Mouse (Mus musculus): Measurements from ENCODE around the gene Hoxb8. TPM values are rescaled to one million over a fixed set of nuclear protein-coding genes. Genes with fewer than 3 reads are reported as not detected.
A peak's percentile ranks its signal among the peaks of the same experiment; 100 is the strongest.

The Hoxb8 gene
- polyA plus RNA-seq, 1 experiment from 2014 or later: 15.1 TPM

- H3K27me3 ChIP-seq (replicated peaks; ENCODE audit: control insufficient read depth, insufficient read depth, low read length): peaks cover 52% of the 10 kb centered on the region
- no peaks in the 10 kb centered on the region for H3K36me3 ChIP-seq (ENCODE audit: control insufficient read depth, insufficient read depth, low read length)
- peak overlapping the region; percentile 35 for H3K4me3 ChIP-seq (ENCODE audit: low read length)
- WGBS: 2% methylated on average over 30 of the region's 30 CpGs
- H3K9me3 ChIP-seq (ENCODE audit: control insufficient read depth, low read length): no peaks in the 10 kb centered on the region
- no peaks in the 10 kb centered on the region for H3K4me1 ChIP-seq (ENCODE audit: control insufficient read depth, insufficient read depth, low read depth, low read length)
- H3K27ac ChIP-seq (ENCODE audit: low read depth, low read length): peak overlapping the region; percentile 18; the same call in 1 of the 2 replicates
- ATAC-seq: no peak
- peak overlapping the region; percentile 28; the same call in 1 of the 2 replicates for H3K4me2 ChIP-seq (ENCODE audit: low read length)
- H3K9ac ChIP-seq (ENCODE audit: low read depth, low read length): peak overlapping the region; percentile 35; the same call in 1 of the 2 replicates
These were observed 13.6 kb downstream of the Hoxb8 start for GRCm38 (mm10) chr11:96295092-96295835.

GRCm38 (mm10) chr11:96296997-96297396 lies 15.3 kb downstream of the Hoxb8 start:
- H3K4me2 ChIP-seq (ENCODE audit: low read length): peak overlapping the region; percentile 34
- peak overlapping the region; percentile 47; the same call in 1 of the 2 replicates for H3K9ac ChIP-seq (ENCODE audit: low read depth, low read length)
- WGBS: 8% methylated on average over 2 of the region's 2 CpGs
- H3K27me3 ChIP-seq (replicated peaks; ENCODE audit: control insufficient read depth, insufficient read depth, low read length): peaks cover 51% of the 10 kb centered on the region
- peak overlapping the region; percentile 57; the same call in 1 of the 2 replicates for H3K27ac ChIP-seq (ENCODE audit: low read depth, low read length)
- no peaks in the 10 kb centered on the region for H3K9me3 ChIP-seq (ENCODE audit: control insufficient read depth, low read length)
- H3K4me1 ChIP-seq (ENCODE audit: control insufficient read depth, insufficient read depth, low read depth, low read length): no peaks in the 10 kb centered on the region
- peak overlapping the region; percentile 35 for H3K4me3 ChIP-seq (ENCODE audit: low read length)
- ATAC-seq: no peak
- no peaks in the 10 kb centered on the region for H3K36me3 ChIP-seq (ENCODE audit: control insufficient read depth, insufficient read depth, low read length)

DNA sequence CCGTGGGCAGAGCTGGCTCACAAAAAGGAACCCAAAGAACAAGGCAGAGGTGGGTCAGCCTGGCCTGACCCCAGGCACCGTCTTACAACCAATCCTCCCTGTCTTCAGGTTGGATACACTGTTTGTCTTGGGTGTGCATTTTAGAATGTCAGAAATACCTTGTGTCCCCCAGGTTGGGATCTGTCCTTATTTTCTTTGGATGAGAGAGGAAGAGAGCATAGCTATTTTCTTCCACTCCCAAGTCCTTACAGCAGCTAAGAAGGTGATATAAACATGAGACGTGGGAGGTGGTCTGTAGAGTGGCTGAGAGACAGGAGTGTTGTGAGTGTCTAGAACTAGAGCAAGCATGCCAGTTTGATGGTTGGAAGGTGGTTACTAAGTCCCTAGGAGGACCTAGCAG lies 15.7 kb downstream of the Hoxb8 start:
- WGBS: 4% methylated on average over 3 of the region's 3 CpGs
- peak overlapping the region; percentile 34 for H3K4me2 ChIP-seq (ENCODE audit: low read length)
- H3K4me1 ChIP-seq (ENCODE audit: control insufficient read depth, insufficient read depth, low read depth, low read length): no peaks in the 10 kb centered on the region
- no peaks in the 10 kb centered on the region for H3K9me3 ChIP-seq (ENCODE audit: control insufficient read depth, low read length)
- ATAC-seq: no peak
- H3K27ac ChIP-seq (ENCODE audit: low read depth, low read length): no peak overlapping the region
- peaks cover 54% of the 10 kb centered on the region for H3K27me3 ChIP-seq (replicated peaks; ENCODE audit: control insufficient read depth, insufficient read depth, low read length)
- H3K36me3 ChIP-seq (ENCODE audit: control insufficient read depth, insufficient read depth, low read length): no peaks in the 10 kb centered on the region
- H3K4me3 ChIP-seq (ENCODE audit: low read length): peak overlapping the region; percentile 35
- no peak overlapping the region for H3K9ac ChIP-seq (ENCODE audit: low read depth, low read length)

DNA sequence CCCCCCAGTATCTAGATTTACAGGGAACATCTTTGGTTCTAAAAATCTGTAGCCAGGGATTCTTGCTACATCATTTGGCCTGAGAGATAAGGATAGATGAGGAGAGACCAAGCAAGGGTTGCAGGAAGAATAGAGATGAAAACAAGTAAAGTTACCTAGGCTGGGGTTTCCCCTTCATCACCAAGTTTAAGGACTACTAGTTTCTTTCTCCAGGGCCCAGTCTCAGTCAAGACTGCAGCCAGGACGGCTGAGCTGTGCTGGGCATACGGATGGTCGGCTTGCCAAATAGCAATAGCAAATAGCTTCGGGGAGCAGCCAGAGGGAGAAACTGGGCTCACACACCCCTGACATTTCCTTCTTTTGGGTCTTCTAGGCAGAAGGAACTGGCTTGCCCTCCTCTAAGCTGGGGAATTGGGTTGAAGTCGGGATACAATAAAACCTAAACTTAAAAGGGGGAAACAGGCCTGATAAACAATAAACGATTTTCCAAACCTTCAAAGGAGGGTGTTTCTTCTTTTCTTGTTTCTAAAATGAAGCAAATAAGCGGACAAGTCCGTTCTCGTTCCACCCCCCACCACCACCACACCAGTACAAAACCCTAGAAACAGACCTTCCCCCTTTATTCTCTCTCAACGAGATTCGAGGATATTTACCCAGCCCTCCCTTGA lies 16.4 kb downstream of the Hoxb8 start:
- no peaks in the 10 kb centered on the region for H3K9me3 ChIP-seq (ENCODE audit: control insufficient read depth, low read length)
- 0 out of 2 replicates have a peak overlapping the region, but pooled peaks have one; percentile 16 for H3K9ac ChIP-seq (ENCODE audit: low read depth, low read length)
- 5% methylated on average over 11 of the region's 11 CpGs for WGBS
- ATAC-seq: no peak
- peak overlapping the region; percentile 26; the same call in 1 of the 2 replicates for H3K27ac ChIP-seq (ENCODE audit: low read depth, low read length)
- H3K4me3 ChIP-seq (ENCODE audit: low read length): peak overlapping the region; percentile 44
- H3K36me3 ChIP-seq (ENCODE audit: control insufficient read depth, insufficient read depth, low read length): no peaks in the 10 kb centered on the region
- no peaks in the 10 kb centered on the region for H3K4me1 ChIP-seq (ENCODE audit: control insufficient read depth, insufficient read depth, low read depth, low read length)
- peak overlapping the region; percentile 34 for H3K4me2 ChIP-seq (ENCODE audit: low read length)
- peaks cover 48% of the 10 kb centered on the region for H3K27me3 ChIP-seq (replicated peaks; ENCODE audit: control insufficient read depth, insufficient read depth, low read length)

DNA sequence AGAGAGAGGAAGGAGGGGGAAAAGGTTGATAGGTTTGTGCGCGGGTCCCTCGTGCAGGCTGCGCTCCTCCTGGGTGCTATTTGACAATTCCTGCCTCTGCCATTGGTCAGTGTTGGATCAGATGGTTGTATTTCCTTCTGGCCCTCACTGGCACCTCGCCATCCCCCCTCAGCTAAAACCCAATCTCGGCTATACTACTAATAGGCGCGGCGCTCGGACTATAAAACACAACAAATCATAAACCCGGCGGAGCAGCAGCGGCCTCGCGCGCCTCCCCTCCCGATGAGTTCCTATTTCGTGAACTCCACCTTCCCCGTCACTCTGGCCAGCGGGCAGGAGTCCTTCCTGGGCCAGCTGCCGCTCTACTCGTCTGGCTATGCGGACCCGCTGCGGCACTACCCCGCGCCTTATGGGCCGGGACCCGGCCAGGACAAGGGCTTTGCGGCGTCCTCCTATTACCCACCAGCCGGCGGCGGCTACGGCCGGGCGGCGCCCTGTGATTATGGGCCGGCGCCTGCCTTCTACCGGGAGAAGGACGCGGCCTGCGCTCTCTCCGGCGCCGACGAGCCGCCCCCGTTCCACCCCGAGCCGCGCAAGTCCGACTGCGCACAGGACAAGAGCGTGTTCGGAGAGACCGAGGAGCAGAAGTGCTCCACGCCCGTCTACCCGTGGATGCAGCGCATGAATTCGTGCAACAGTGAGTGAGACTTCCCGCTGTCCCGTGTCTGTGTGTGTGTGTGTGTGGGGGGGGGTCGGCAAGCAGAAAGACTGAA lies 17.4 kb downstream of the Hoxb8 start:
- Histone ChIP-seq H3K4me3 (ENCODE audit: low read length) (peak overlapping the region; percentile 44), H3K9me3 (ENCODE audit: control insufficient read depth, low read length) (no peaks in the 10 kb centered on the region), H3K27ac (ENCODE audit: low read depth, low read length) (peak overlapping the region; percentile 70), H3K27me3 (replicated peaks; ENCODE audit: control insufficient read depth, insufficient read depth, low read length) (peaks cover 42% of the 10 kb centered on the region), H3K4me1 (ENCODE audit: control insufficient read depth, insufficient read depth, low read depth, low read length) (no peaks in the 10 kb centered on the region), H3K9ac (ENCODE audit: low read depth, low read length) (peak overlapping the region; percentile 61; the same call in 1 of the 2 replicates), H3K4me2 (ENCODE audit: low read length) (peak overlapping the region; percentile 62), H3K36me3 (ENCODE audit: control insufficient read depth, insufficient read depth, low read length) (no peaks in the 10 kb centered on the region)
- ATAC-seq: no peak
- 1% methylated on average over 57 of the region's 66 CpGs for WGBS

DNA sequence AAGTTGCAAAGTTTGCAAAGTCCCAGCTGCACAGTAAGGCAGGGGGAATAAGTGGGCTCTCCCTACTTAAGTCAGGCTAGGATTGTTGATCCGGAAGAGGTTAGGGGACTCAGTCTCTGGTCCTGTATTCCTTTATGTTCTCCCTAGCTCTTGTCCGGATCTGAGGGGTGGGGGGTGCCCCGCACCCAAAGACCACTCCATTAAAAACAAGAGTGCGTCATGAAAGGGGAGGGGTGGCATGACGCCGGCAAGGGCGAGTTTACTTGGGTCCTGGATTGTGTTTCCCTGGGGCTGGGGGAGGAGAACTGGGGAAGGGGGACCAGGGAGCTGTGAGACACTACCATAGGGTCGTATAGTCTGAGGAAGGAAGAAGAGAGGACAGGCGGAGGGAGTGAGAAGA lies 18.1 kb downstream of the Hoxb8 start:
- Histone ChIP-seq H3K9me3 (ENCODE audit: control insufficient read depth, low read length) (no peaks in the 10 kb centered on the region), H3K9ac (ENCODE audit: low read depth, low read length) (peak overlapping the region; percentile 61), H3K4me1 (ENCODE audit: control insufficient read depth, insufficient read depth, low read depth, low read length) (no peaks in the 10 kb centered on the region), H3K4me2 (ENCODE audit: low read length) (peak overlapping the region; percentile 62), H3K27me3 (replicated peaks; ENCODE audit: control insufficient read depth, insufficient read depth, low read length) (peaks cover 41% of the 10 kb centered on the region), H3K27ac (ENCODE audit: low read depth, low read length) (peak overlapping the region; percentile 42), H3K36me3 (ENCODE audit: control insufficient read depth, insufficient read depth, low read length) (no peaks in the 10 kb centered on the region), H3K4me3 (ENCODE audit: low read length) (peak overlapping the region; percentile 44)
- ATAC-seq: no peak
- 2% methylated on average over 9 of the region's 9 CpGs for WGBS

DNA sequence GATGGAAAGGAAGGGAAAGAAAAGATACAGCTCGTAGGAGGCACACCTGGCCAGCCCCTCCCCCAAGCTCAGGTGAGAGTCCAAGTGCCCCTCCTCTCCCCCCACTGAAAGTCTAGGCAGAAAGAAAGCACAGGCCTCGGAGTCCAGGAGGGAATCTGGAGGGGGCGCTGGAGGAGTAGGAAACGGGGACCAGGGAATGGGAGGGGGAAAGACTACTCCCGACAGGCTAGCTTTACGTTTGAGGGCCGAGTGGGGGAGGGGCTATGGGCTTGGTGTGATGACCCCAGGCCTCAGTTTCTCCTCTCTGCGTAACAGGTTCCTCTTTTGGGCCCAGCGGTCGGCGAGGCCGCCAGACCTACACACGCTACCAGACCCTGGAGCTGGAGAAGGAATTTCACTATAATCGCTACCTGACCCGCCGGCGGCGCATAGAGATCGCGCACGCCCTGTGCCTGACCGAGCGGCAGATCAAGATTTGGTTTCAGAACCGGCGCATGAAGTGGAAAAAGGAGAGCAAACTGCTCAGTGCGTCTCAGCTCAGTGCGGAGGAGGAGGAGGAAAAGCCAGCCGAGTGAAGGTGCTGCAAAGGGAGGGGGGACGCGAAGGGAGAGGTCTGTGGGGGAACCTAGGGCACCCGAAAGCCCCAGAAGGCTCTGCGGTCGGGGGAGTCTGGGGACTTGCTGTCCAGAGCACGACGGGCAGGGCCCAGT lies 18.8 kb downstream of the Hoxb8 start:
- peak overlapping the region; percentile 62 for H3K4me2 ChIP-seq (ENCODE audit: low read length)
- H3K9me3 ChIP-seq (ENCODE audit: control insufficient read depth, low read length): no peaks in the 10 kb centered on the region
- no peaks in the 10 kb centered on the region for H3K36me3 ChIP-seq (ENCODE audit: control insufficient read depth, insufficient read depth, low read length)
- H3K9ac ChIP-seq (ENCODE audit: low read depth, low read length): peak overlapping the region; percentile 2; the same call in 1 of the 2 replicates
- H3K4me3 ChIP-seq (ENCODE audit: low read length): peak overlapping the region; percentile 44
- H3K4me1 ChIP-seq (ENCODE audit: control insufficient read depth, insufficient read depth, low read depth, low read length): no peaks in the 10 kb centered on the region
- no peak for ATAC-seq
- peaks cover 42% of the 10 kb centered on the region for H3K27me3 ChIP-seq (replicated peaks; ENCODE audit: control insufficient read depth, insufficient read depth, low read length)
- WGBS: 3% methylated on average over 33 of the region's 35 CpGs
- peak overlapping the region; percentile 53 for H3K27ac ChIP-seq (ENCODE audit: low read depth, low read length)

DNA sequence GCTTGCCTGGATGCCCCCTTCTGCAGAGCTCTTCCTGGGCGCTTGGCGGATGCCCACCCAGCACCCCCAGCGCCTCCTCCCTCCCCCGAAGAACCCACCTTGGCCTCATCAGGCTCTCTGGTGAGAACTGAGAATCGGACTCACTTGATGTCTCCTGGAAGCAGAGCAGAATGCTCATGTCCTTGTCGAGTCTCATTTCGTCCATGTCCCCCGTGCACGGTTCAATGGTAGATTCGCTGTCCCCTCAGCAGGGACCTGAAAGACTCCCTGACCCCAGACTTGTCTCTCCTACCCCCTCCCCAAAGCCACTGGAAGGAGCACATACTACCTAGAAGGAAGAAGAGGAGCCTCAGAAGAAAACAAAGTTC lies 19.3 kb downstream of the Hoxb8 start:
- H3K27me3 ChIP-seq (replicated peaks; ENCODE audit: control insufficient read depth, insufficient read depth, low read length): peaks cover 42% of the 10 kb centered on the region
- WGBS: 4% methylated on average over 10 of the region's 10 CpGs
- peak overlapping the region; percentile 62 for H3K4me2 ChIP-seq (ENCODE audit: low read length)
- peak overlapping the region; percentile 1; the same call in 1 of the 2 replicates for H3K9ac ChIP-seq (ENCODE audit: low read depth, low read length)
- ATAC-seq: no peak
- H3K4me3 ChIP-seq (ENCODE audit: low read length): peak overlapping the region; percentile 44
- peak overlapping the region; percentile 53 for H3K27ac ChIP-seq (ENCODE audit: low read depth, low read length)
- H3K36me3 ChIP-seq (ENCODE audit: control insufficient read depth, insufficient read depth, low read length): no peaks in the 10 kb centered on the region
- no peaks in the 10 kb centered on the region for H3K4me1 ChIP-seq (ENCODE audit: control insufficient read depth, insufficient read depth, low read depth, low read length)
- no peaks in the 10 kb centered on the region for H3K9me3 ChIP-seq (ENCODE audit: control insufficient read depth, low read length)

Measured in hindbrain, embryonic 16.5 days (tissue).